Mouse (Mus musculus): ENCODE data around the gene Alyref2.
"Not testable (repeated sequence)": the region's sequence is repeated elsewhere in the genome, so short reads cannot be mapped to it uniquely, and the experiment has no call there.

The Alyref2 gene

DNA sequence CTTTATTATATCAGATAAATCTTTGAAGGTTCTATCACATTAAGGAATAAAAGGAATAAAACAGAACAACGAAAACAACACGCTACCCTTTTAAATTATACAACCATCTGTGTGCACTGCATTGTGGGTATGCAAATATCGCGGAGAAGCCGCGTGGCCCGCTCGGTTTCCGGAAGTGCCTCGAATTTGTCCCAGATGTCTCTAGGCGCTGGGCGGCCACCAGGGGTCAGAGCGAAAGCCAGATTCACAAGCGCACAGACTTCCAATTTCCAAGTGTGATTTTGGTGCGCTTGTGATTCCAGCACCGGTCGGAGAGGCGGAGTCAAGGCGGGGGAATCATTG is at the start of gene Alyref2:
TSS of gene Alyref2 (plus strand) at position 229 of the 342 bp plus-strand sequence.
- DNase-seq (ENCODE audit: low spot score in 2 of 2): peak; percentile 77 to 85

DNA sequence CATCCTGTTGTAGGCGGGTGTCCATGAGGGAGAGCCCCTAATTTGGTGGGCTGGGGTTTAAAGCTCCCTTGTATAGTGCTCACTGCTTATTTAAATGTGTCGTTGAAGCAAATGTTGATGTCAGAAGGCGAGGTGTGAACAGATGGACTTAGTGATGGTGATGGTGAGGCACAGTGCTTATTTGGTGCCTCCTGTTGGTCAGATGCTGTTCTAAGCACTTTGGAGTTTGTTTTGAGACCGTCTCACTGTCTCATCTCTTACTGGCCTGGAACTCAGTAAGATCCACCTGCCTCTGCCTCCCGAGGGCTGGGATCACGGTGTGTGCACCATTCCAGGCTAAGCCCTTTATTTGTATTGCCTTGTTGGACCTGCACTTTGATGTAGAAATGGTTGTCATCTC is 48.4 kb upstream of the Alyref2 start:
- DNase-seq (ENCODE audit: low spot score in 2 of 2): no peak

DNA sequence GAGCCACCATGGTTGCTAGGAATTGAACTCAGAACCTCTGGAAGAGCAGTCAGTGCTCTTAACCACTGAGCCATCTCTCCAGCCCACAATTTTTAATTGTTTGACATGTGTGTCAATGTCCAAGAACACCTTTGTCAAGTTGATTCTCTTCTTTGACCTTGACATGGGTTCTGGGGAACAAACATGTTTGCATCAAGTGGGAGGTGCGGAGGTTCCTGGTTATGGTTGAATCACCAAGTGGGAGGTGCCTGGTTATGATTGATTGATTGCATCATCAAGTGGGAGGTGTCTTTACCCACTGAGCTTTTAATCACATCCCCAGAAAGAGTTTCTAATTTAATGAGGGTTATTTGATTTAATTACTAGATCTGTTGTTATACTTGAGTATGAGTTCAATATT is 45.7 kb upstream of the Alyref2 start:
- DNase-seq (ENCODE audit: low spot score in 2 of 2): no peak

DNA sequence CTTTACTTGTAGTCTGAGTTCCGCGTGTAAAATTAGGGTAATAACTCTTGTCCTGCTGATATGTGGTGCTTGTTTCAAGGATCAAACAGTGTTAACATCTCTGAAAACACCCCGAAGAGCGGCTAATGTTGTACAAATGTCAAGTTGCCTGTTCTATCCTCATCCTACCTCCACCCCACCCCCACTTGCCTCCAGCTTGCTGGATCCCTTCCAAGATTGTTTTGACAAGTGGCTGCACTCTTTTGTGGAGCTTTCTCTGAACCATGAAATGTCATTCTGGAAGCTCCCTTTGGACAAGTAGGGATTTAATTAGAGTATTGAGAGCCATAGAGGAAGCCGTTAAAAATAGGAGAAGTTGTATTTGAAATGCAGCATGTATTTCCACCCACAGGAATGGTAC is 43.5 kb upstream of the Alyref2 start:
- no peak for DNase-seq (ENCODE audit: low spot score in 2 of 2)

DNA sequence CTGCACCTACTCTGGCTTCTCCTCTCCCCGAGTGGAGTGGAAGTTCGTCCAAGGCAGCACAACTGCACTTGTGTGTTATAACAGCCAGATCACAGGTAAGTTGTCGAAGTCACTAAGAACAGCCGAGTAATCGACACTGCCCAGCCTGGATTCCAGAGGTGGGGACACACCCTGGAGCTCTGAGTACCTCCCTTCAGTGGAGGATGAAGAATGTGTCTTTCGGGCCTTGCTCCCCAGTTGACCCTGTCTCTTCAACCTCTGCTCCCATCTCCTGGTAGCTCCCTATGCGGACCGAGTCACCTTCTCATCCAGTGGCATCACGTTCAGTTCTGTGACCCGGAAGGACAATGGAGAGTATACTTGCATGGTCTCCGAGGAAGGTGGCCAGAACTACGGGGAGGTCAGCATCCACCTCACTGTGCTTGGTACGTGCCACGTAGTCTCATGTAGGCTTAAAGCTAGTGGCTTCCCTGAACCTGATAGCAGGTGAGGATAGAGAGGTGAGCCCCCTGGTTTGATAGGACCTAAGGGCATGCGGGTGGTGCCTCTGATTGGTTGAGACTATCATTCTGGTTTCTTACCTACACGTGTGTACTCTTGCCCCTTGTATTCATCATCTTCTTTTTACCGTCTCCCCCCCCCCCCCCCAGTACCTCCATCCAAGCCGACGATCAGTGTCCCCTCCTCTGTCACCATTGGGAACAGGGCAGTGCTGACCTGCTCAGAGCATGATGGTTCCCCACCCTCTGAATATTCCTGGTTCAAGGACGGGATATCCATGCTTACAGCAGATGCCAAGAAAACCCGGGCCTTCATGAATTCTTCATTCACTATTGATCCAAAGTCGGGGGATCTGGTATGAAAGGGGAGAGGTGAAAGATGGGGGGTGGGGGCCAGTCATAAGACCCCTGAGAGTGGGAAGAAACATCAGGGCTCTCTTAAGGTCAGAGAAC is 42.5 kb upstream of the Alyref2 start:
- no peak for DNase-seq (ENCODE audit: low spot score in 2 of 2)

DNA sequence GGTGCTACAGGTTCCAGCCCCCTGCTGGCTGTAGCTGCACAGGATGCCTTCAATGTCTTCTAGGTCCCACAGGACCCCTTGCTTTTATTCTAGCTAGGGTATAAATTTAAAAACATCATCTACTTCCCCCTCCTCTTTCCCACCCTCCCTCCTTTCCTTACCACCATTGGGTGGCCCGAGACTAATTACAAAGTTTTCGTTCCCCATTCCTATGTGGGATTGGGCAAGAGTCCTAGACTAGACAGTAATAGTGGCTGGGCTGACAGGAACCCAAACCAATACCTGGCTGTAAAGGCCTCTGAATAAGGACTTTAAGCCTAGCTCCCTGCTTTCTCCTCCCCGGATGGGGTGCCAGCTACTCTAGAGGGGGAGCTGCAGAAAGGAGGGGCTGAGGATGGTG is 40.1 kb upstream of the Alyref2 start:
- DNase-seq (ENCODE audit: low spot score in 2 of 2): no peak

DNA sequence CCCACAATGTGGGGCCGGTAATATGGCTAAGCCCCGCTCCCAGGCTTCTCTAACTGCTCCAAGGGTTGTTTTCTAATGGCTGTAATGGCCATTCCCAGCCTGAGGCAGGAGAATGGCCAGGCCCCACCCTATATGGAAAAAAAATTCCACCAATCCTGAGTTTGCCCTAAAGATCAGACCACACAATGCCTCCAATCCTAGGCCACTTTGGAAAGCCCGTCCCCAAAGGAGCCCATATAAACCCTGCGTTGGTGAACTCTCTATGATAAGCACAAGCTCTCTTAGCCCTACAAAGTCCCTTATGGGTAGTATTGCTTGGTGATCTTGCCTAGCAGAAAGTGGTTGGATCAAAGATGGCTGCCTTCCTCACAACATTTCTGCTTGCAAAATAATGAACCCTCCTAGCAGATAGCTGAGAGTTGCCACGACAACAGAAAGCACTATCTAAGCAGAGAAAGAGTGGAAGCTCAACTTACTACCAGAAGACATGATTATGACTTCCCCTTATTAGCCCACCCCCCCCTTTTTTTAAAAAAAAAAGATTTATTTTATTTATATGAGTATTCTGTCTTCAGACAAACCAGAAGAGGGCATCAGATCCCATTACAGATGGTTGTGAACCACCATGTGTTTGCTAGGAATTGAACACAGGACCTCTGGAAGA is 37.4 kb upstream of the Alyref2 start:
- DNase-seq (ENCODE audit: low spot score in 2 of 2): no peak

DNA sequence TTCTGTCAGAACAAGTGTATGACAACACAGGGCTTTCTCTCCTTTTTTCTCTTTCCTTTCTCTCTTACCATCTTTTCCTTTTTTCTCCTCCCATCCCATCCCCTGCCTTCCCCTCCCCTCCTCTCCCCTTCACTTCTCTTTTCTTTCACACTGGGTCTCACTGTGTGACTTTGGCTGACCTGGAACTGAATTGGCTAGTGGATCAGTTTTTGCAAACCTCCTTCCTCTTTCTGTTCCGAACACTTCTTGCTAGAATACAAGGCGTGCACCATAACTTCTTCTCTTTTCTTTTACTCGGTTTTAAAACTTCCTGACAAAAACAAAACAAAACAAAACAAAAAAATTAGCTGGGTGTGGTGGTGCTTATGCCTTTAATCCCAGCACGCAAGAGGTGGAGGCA is 36.7 kb upstream of the Alyref2 start:
- no peak for DNase-seq (ENCODE audit: low spot score in 2 of 2)

DNA sequence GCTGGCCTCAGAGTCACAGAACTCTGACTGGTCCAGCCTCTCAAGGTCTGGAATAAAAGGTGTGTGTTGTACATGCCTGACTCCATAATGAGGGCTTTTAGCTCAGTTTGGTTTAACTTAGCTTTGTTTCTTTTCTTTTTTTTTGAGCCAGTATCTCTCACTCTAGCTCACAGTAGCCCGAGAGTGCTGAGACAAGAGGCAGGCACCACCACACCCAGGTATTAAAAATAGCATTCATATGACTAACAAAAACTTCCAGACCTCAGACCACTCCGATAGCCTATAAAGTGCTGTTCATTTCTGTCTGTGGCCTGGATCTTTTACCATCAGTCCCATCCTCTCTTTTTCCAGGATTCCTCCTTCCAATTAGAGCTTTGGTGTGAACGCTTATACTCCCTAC is 33.6 kb upstream of the Alyref2 start:
- no peak for DNase-seq (ENCODE audit: low spot score in 2 of 2)

DNA sequence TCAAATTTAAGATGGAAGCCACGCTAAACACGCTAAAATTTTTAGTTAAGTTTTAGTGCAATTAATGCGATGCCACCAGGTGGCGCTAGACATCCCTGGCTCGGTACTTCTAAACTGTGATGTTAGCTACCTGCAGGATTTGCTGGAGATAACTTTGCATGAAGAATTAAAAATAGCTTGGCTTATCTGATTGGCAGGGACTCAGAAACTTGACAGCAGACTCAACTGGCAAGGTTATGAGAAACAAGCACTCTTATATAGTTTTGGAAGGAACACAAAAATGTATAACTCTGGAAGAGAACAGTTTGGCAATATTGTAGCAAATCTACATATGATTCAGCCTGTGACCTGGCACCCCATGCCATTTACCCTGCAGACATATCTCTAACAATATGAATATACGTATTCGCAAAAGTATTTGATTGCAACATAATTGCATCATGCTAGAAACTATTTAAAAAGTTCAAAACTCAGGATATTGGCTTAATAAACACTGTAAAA is 32.9 kb upstream of the Alyref2 start:
- DNase-seq (ENCODE audit: low spot score in 2 of 2): peak; percentile 19 to 59

DNA sequence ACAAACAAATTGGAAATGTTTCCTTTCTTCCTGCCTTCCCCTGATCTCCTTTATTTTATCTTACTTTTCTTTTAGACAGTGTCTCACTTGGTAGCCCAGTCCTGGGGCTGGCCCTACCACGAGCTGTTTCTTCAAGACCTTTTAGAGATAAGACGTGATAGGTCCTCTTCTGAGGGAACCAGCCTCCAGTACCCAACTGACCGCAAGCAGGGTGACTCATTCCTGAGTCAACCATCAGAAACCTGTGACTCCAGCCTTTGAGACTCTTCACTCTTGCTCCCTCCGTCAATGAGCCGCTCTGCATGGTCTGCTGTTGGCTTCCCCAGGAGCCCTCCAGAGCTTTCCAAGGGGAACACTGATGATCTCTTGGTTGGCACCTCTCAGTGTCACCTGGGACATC is 32.4 kb upstream of the Alyref2 start:
- no peak for DNase-seq (ENCODE audit: low spot score in 2 of 2)

DNA sequence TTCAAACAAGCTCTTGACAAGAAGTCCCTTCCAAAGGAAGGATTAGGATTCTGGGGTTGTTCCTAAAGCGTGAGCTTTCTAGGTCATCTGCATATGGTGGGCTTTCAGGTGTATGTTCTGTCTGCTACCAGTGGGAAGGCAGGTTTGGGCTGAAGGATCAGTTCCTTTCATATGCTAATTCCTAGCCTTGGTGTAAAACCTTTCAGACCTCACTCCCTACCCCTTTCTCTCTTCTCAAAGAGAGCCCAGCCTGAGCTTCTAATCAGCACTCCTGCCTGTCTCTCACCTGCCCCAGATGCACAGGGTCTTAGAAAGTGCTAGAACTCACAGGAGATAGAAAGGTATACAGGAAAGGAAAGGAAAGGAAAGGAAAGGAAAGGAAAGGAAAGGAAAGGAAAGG is 31.8 kb upstream of the Alyref2 start:
- no peak for DNase-seq (ENCODE audit: low spot score in 2 of 2)

DNA sequence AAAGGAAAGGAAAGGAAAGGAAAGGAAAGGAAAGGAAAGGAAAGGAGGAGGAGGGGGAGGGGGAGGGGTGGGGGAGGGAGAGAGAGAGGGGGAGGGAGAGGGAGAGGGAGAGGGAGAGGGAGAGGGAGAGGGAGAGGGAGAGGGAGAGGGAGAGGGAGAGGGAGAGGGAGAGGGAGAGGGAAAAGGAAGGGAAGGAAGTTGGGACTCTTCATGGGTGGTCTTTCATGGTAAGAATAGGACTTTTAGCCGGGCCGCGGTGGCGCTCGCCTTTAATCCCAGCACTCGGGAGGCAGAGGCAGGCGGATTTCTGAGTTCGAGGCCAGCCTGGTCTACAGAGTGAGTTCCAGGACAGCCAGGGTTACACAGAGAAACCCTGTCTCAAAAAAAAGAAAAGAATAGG is 31.3 kb upstream of the Alyref2 start:
- not testable (repeated sequence) for DNase-seq (ENCODE audit: low spot score in 2 of 2)

DNA sequence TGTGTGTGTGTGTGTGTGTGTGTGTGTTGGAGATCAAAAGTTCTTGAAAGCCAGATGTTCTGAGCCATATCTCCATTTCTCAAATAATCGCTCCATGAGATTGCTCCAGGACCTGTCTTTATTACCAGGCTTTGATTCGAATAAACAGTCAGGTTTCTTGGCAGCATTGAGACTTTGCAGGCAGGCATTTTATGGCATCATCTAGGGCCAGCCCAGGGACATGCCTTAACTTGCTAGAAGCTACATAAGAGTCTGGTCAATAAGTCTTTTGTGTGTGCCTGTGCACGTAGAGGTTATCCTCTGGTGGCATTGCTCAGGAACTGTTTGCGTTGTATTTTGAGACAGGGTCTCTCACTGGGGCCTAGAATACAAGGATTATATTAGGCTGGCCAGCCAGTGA is 29.8 kb upstream of the Alyref2 start:
- no peak for DNase-seq (ENCODE audit: low spot score in 2 of 2)

DNA sequence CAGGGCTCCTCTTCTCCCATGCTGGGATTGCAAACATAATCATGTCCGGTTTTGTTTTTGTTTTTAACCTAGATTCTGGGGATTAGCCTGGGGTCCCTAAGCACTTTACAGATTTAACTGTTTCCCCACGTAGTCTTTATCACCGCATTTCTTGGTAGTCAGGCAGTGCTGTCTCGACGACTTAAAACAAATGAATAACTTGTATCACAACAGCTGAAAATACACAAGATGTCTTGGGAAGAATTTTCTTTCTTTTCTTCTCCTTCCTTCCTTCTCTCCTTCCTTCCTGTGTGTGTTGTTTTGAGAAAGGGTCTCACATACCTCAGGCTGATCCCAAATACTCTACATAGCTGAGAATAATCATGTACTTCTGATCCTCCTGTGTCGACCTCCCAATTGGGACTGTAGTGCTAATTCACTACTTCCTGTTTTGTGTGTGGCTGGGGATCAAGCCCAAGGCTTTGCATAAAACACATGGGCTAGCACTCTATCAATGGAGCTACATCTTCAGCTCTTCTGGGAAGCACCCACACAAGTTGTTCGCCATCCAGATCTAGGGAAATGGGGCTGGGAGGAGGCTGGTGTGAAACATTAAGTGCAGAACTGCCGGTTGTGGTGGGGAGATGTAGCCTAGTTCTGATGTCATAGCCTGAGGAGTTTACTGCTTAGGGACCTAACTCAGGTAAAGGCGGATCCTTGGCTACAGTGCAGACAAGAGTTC is 29.2 kb upstream of the Alyref2 start:
- DNase-seq (ENCODE audit: low spot score in 2 of 2): no peak

DNA sequence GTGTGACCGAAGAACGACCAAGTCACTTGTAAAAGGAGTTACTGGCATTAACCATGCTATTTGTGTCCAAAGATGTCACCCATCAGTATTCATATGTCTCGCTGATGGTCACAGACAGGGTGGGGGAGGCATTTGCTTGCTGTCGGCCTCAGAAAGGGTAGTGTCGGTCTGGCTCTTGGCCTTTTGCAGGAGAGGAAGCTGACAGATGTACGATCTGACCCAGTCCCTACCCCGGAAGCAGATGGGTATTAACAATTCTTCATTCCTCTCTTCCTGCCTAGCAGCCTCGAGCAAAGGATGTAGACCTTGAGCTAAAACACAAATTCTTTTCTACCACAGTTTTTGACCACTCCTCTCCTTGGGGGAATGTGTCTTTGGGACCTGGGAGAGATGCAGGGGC is 26.2 kb upstream of the Alyref2 start:
- no peak for DNase-seq (ENCODE audit: low spot score in 2 of 2)

DNA sequence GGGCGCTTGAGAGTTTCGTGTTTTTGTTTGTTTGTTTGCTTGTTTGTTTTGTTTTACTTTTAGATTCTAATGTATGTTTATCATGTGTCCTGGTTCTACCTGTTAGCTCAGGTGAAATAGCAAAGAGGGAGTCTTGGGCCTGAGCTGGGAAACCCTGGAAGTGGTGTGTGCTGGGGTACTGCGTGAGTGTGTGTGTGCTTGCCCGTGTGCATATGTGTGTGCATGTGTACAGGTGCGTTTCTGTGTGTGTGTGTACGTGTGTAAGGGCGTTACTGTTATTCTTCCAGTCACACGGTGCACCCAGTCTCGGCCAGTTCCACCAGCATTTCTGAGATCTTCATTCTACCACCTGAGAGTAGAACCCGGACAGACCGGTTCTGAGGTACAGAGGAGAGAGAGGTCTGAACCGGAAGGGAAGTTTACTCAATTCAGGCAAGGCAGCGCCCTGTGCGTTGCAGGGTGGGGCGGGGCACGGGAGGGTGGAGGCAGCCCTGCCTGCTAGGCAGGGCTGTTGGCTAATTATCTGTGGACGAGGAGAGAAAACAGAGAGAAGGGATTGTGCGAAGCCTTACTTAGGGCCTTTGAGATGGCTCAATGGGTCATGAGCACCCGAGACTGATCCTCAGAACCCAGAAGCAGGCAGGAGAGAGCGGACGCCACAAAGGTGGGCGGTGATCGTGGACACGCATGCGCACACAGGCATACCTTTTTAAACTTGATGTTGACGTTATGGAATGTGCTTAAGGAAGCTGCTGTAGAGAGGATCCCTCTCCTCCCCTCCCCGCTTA is 25.3 kb upstream of the Alyref2 start:
- DNase-seq (ENCODE audit: low spot score in 2 of 2): no peak

DNA sequence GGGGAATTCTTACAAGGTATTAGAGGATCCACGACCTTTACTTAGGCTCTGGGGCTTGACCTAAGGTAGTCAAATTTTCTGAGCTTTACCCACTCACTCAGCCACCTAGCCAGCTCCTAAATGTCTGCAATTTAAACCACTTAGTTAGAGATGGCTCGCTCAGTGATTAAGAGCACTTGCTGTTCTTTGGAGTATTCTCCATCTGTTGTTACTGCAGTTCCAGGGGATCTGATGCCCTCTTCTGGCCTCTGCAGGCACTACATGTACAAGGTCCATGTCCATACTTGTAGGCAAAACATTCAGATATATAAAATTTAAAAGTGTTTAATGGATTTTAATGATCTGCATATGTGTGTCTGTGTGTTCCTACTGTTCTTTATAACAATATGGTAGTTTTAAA is 24.3 kb upstream of the Alyref2 start:
- DNase-seq (ENCODE audit: low spot score in 2 of 2): peak; percentile 35 to 54

DNA sequence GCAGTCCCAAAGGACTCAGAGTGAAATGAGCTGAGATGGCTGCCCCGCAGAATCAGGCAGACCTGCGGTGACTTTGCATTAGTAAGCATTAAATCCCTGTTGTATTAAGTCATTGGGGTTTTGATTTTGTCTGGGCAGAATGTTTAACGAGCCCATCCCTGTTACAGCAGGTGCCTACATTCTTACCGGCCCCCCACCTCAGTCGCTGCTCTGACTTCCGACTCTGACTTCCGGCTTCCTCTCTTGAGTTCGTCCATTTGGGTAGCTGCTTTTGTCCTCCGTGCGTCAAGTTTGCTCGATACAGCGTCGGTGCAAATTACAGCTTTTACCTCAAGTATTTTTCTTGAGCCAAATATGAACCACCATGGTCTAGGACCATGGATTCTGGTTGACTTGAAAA is 9.0 kb upstream of the Alyref2 start:
- no peak for DNase-seq (ENCODE audit: low spot score in 2 of 2)

DNA sequence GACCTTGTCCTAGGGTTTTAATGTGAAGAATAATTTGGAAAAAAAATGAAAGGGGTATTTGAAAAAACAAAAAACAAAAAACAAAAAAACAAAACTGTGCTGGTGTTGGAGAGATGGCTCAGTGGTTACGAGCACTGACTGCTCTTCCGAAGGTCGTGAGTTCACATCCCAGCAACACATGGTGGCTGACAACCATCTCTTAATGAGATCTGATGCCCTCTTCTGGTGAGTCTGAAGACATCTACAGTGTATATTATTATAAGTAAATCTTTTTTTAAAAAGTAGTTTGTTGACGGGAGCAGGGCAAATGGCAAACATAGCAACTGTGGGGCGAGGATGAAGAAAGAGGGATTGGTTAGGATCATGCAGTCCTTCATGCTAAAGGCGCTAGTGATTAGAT is 7.9 kb upstream of the Alyref2 start:
- DNase-seq (ENCODE audit: low spot score in 2 of 2): no peak

DNA sequence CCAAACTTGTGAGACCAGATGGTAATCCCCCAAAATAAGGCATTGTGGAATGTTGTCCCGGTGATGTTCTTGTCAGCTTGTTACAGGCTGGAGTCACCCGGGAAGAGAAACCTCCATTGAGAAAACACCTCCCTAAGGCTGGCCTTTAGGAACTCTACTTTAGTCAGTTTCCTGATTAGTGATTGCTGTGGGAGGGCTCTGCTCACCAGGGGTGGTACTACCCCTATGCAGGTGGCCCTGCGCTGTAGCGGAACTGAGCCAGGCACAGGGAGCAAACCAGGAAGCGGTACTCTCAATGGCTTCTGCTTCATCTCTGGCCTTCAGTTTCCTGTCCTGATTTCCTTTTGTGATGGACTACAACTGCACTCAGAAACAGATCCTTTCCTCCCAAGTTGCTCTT is 3.4 kb upstream of the Alyref2 start:
- DNase-seq (ENCODE audit: low spot score in 2 of 2): no peak

Data from spleen, postnatal 14 days (tissue).